Mouse (Mus musculus) spleen, postnatal 10 days (tissue): ENCODE results near the gene Esrp2.

Source experiments
- DNase-seq, 2 experiments: peaks; one replicate each; pipeline ENCODE4 v3.0.0; 2021 to 2022; ENCODE audit warnings: low spot score in 2 of 2

The Esrp2 gene

GRCm38 (mm10) chr8:106147868-106148565 lies 11.2 kb upstream of the Esrp2 start:
- DNase-seq: no peak

- no peak for DNase-seq
Observed at GRCm38 (mm10) chr8:106146014-106146413, 9.2 kb upstream of the Esrp2 start.

GRCm38 (mm10) chr8:106145331-106145730 lies 8.6 kb upstream of the Esrp2 start:
- DNase-seq: no peak

GRCm38 (mm10) chr8:106140769-106141168 lies 4.0 kb upstream of the Esrp2 start:
- DNase-seq: peak; percentile 78 to 87

- DNase-seq: no peak
Observed at GRCm38 (mm10) chr8:106140191-106140590, 3.4 kb upstream of the Esrp2 start.

GRCm38 (mm10) chr8:106138616-106139015 lies 1.8 kb upstream of the Esrp2 start:
- no peak for DNase-seq

- no peak for DNase-seq
Observed at GRCm38 (mm10) chr8:106137906-106138477, 1.2 kb upstream of the Esrp2 start.

- DNase-seq: no peak
Observed at GRCm38 (mm10) chr8:106137218-106137905, 588 bp upstream of the Esrp2 start.

- no peak for DNase-seq
Observed at GRCm38 (mm10) chr8:106135672-106136071, 1.1 kb downstream of the Esrp2 start.

GRCm38 (mm10) chr8:106134751-106135571 lies 1.8 kb downstream of the Esrp2 start:
- DNase-seq: no peak

- no peak for DNase-seq
Observed at GRCm38 (mm10) chr8:106133946-106134345, 2.8 kb downstream of the Esrp2 start.

GRCm38 (mm10) chr8:106133526-106133925 lies 3.2 kb downstream of the Esrp2 start:
- DNase-seq: no peak

GRCm38 (mm10) chr8:106132356-106132755 lies 4.4 kb downstream of the Esrp2 start:
- DNase-seq: no peak

GRCm38 (mm10) chr8:106131488-106132222 lies 5.1 kb downstream of the Esrp2 start:
- no peak for DNase-seq

- DNase-seq: no peak
Observed at GRCm38 (mm10) chr8:106131021-106131420, 5.8 kb downstream of the Esrp2 start.

GRCm38 (mm10) chr8:106130505-106130904 lies 6.3 kb downstream of the Esrp2 start:
- DNase-seq: no peak

GRCm38 (mm10) chr8:106129997-106130396 lies 6.8 kb downstream of the Esrp2 start:
- DNase-seq: no peak

GRCm38 (mm10) chr8:106129232-106129930 lies 7.4 kb downstream of the Esrp2 start:
- DNase-seq: no peak

GRCm38 (mm10) chr8:106127882-106128410 lies 8.8 kb downstream of the Esrp2 start:
- no peak for DNase-seq

- no peak for DNase-seq
Observed at GRCm38 (mm10) chr8:106127054-106127453, 9.7 kb downstream of the Esrp2 start.

GRCm38 (mm10) chr8:106126055-106126454 lies 10.7 kb downstream of the Esrp2 start:
- DNase-seq: no peak
